Mouse (Mus musculus) frontal cortex, postnatal 36 days (tissue): ENCODE measurements around the gene Raver1.

Source experiments
- DNase-seq, 2 experiments: peaks; one replicate each; pipeline ENCODE4 v3.0.0; 2022; ENCODE audit warnings: low spot score in 2 of 2

Raver1 gene

DNA sequence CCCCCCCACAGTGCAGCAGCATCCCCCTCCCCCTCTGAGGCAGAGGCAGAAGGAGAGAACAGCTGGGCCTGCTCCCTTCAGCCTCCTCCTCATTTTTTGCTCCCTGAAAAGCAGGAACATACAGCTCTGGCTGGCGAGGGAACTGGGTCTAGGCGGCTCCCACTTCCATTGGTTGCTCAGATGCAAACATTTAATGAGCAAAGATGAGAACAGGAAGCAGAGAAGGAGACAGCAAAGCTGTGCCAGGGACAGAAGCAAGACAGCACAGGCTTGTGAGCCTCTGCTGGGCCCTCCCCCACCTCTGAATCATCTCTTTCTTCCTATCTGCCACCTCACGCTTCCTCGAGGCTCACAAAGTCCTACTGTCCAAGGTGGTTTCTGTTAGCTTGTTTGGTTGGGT, 50.5 kb downstream of the Raver1 start:
- DNase-seq: peak; percentile 80 to 85

DNA sequence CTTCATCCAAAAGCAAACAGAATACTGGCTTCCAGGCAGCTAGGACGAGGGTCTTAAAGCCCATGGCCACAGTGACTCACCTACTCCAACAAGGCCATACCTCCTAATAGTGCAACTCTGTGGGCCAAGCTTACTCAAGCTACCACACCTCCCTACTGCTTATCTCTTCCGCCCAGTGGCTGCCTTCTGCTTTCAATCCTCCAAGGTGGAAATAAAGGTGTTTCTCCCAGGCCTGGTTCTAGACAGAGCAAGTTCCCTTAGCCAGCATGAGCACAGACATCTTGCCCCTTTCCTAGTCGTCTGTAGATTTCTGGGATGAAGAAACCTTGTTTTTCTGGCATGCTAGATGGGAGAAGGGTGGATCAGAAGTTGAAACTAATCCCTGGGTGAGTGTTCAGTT, 52.0 kb downstream of the Raver1 start:
- DNase-seq: no peak

DNA sequence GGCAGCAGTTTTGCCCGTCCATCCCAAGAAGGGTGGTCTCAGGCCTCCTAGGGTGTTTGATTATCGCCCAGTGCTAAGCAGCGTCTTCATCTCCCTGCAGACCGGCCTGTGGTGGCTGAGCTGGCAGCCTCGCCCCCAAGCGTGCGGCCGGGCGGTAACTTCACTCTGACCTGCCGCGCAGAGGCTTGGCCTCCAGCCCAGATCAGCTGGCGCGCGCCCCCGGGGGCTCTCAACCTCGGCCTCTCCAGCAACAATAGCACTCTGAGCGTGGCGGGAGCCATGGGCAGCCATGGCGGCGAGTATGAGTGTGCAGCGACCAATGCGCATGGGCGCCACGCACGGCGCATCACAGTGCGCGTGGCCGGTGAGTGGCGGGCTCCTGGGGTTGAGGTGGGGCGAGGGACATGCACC, 54.3 kb downstream of the Raver1 start:
- peak; percentile 45 to 50 for DNase-seq

DNA sequence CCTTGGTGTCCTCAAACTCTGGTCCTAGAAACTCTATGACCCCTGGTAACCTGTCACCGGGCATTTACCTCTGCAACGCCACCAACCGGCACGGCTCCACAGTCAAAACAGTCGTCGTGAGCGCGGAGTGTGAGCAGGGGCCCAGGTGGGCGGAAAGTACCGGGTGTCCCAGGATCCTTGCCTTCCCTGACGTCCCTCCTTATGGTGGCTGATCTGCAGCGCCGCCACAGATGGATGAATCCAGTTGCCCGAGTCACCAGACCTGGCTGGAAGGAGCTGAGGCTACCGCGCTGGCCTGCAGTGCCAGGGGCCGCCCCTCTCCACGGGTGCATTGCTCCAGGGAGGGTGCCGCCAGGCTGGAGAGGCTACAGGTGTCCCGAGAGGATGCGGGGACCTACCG, 55.1 kb downstream of the Raver1 start:
- DNase-seq: peak in 1 of 2 experiments; percentile 26

DNA sequence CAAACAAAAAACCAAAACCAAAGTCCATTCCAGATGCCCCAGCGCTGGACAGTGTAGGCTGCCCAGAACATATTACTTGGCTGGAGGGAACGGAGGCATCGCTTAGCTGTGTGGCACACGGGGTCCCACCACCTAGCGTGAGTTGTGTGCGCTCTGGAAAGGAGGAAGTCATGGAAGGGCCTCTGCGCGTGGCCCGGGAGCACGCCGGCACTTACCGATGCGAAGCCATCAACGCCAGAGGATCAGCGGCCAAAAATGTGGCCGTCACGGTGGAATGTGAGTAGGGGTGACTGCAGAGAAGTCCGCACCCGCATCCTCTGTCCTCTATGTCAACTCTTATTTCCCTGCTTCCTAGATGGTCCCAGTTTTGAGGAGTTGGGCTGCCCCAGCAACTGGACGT, 55.6 kb downstream of the Raver1 start:
- DNase-seq: no peak

DNA sequence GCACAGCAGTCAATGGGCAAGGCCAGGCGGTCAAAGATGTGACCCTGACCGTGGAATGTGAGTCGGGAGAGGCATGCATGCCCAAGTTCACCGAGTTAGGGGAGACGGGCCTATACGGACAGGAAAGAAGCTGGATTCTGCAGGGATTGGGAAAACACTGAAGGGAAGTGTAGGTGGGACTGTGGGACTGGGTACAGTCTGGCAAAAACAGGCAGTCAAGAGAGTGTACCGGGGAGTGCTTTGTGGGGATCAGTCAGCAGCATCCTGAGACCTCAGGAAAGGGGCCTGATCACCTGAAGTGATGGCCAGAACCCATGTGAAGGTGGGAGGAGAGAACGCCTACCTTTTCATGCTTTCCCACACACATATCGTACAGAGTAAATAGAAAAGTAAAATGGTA, 56.2 kb downstream of the Raver1 start:
- DNase-seq: peak in 1 of 2 experiments; percentile 22

DNA sequence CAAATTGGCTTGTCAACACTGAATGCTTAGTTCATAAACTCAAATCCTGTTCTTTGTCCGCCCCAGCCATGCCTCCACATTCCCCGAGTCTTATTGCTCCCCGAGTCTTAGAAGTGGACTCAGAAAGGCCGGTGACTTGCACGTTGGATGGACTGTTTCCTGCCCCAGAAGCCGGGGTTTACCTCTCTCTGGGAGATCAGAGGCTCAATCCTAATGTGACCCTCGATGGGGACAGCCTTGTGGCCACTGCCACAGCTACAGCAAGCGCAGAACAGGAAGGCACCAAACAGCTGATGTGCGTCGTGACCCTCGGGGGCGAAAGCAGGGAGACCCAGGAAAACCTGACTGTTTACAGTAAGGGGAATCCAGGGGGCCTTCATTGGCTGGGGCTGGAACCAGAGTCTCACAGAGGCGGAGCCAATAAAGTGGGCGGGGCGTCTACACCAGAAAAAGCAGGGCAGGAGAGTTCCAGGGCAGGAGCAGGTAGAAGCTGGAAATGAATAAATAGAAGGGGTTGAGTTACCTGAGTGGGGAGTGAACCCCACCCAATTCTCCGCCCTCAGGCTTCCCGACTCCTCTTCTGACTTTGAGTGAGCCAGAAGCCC, 57.2 kb downstream of the Raver1 start:
- peak in 1 of 2 experiments; percentile 15 for DNase-seq

DNA sequence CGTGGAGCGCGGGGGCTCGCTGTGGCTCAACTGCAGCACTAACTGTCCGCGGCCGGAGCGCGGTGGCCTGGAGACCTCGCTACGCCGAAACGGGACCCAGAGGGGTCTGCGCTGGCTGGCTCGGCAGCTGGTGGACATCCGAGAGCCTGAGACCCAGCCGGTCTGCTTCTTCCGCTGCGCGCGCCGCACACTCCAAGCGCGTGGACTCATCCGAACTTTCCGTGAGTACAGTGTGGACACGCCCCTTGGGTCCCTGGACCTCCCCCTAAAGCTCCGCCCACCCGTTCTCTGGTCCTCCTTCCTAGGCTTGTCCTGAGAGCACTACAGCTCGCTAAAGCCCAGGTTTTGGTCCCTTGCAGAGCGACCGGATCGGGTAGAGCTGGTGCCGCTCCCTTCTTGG, 58.7 kb downstream of the Raver1 start:
- DNase-seq: peak; percentile 63 to 77

DNA sequence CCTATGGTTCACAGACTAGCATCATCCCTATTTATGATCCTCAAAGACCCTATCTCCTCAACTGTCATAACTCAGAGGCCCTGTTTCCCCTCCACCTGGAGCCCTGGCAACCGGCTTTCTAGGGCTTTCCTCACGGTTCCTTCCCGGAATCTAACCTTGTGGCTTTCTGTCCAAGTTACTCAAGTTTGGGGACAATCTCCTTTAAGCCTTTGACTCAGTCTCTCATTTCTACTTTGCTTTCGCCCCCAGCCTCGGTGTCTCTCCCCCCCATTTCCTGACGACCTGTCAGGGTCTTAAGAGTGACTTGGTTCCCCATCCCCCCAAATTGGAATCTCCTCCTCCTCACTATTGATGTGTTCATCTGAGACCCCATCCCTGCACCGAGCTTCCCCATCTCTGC, 59.3 kb downstream of the Raver1 start:
- no peak for DNase-seq

DNA sequence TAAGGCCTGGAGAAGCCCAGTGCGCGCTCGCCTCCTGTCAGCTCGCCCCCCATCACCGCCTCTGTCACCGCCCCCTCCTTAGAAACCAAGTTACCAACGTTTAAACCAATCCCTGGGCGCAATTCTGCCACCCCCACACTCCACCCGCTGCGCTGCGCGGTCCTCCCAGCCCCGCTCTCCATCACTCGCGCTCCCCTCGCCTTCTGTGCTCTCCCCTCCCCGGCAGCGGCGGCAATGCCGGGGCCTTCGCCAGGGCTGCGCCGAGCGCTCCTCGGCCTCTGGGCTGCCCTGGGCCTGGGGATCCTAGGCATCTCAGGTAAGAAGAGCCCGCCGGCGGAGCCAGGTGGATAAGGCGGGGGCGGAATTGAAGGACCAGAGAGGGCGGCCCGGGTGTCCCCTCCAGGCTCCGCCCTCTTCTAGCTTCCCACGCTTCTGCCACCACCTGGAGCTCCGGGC, 59.9 kb downstream of the Raver1 start, which contains the start of gene Icam5:
Gene Icam5, plus strand, starts transcription at position 178 of the 456 bp plus-strand sequence.
- peak; percentile 85 to 90 for DNase-seq

DNA sequence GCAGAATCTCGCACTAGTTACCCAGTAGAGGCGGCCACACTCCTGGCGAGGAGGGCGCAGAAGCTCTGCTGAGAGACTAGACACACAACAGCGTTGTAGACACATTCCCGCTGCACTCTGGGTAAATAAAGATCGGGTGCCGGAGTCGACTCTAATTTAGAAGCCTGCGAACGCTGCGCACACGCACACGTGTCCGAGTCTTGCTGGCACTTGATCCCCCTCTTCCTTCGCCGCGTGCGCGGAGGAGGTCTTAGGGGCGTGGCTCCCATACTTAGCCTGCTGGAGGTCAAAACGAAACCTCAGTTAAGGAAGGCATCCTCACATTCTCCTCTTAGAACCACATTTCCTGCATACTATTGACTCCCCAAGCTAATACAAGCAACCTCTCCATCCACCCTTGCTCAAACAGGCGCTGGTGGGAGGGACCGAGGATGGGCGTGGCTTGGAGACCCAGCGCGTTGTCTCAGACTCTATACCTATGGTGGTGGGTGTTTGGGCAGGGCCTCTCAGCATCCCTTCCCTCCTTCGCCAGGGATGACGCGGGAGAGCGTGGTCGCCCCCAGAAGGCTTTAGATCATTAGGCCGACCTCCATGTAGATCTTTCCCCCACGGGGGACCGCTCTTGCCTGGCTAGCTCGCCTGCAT, 60.4 kb downstream of the Raver1 start:
- DNase-seq: peak; percentile 86 to 89

DNA sequence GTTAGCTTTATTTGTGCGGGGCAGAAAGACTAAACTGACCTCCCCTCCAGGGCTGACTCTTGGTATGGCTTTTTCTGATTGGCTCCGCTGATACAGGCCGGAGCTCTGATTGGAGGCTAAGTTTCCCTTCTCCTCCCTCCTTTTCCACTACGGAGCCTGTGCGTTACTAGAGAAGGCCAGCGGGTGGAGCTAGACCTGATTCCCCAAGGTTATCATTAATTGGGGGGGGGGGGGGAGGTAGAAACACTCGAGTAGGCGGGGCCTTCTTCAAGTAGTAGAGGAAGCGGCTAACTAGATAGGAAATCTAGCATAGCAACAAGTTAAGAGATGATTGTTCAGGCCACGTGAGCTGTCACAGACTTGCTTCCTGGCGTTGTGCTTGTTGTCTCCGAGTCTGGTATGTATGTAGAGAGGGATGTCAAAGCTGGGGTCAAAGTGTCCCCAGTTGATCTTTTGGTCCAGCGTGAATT, 61.0 kb downstream of the Raver1 start:
- peak; percentile 70 to 83 for DNase-seq

DNA sequence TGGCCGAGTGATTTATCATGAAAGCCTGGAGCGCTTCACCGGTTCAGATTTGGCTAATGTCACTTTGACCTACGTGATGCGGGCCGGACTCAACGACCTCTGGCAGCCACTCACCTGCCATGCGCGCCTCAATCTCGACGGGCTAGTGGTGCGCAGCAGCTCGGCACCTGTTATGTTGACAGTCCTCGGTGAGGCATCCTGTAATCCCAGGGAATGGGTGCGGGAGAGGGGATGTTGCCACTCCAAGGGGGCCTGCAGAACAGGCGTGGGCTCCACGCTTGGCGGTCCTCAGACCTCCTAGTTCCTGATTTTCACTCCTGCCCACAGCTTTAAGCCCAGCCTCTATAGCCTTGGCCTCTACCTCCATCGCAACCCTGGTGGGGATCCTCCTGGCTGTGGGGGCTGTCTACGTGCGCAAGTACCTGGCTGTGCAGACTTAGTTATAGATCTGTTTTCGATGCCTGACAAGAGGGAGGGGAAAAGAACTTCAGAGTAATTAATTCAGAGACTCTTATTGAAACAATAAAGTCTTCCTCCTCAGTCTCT, 61.7 kb downstream of the Raver1 start:
- no peak for DNase-seq

DNA sequence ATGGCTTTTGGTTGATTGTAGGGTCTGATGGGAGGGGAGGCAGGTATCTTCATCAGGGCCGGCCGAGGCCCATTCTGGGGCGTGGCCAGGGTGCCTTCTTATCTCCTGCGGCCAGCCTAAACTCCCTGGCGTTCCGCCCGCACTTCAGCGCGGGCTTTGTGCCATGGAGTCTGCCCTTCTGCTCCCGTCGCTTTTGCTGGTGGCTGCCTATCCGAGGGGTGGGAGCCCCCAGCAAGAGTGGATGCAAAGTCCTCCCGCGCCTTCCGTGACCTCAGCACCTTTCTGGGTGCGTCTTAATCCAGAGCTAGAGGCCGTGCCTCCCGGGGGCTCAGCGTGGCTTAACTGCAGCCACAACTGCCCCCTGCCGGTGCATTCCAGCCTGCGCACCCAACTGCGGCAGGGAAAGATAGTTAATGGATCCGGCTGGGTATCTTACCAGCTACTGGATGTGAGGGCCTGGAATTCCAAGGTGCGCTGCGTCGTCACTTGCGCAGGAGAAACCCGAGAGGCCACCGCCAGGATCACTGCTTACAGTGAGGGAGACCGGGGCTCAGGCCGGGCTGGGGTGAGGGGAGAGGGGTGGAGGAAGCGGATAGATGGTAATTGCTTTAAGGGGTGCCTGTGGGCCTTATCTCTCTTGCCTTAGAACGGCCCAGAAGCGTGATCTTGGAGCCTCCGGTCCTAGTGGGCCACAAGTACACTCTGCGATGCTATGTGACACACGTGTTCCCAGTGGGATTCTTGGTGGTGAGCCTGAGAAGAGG, 62.3 kb downstream of the Raver1 start, which contains the start of gene Icam4:
Gene Icam4, plus strand, starts transcription at position 83 of the 764 bp plus-strand sequence.
- peak; percentile 69 to 76 for DNase-seq

DNA sequence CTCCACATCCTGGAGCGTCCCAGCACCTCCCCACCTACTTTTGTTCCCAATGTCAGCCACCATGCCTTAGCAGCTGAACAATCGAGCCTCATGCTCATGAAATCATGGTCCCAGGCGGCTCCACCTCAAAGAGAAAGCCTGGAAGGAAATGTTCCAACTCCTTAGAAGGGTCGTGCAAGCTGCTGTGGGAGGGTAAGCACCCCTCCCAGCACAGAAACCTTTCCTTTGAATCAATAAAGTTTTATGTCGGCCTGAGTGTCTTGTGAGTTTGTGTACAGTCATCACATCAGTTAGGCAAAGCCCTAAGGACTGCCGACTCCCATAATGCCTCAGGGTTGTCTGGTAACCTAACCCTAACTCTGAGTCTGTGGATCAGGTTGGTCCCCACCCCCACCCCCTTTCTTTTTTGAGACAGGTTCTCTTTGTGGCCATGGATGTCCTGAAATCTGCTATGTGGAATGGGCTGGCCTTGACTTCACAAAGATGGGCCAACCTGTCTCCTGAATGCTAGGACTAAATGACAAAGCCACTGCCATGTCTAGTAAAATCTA, 63.2 kb downstream of the Raver1 start:
- no peak for DNase-seq

DNA sequence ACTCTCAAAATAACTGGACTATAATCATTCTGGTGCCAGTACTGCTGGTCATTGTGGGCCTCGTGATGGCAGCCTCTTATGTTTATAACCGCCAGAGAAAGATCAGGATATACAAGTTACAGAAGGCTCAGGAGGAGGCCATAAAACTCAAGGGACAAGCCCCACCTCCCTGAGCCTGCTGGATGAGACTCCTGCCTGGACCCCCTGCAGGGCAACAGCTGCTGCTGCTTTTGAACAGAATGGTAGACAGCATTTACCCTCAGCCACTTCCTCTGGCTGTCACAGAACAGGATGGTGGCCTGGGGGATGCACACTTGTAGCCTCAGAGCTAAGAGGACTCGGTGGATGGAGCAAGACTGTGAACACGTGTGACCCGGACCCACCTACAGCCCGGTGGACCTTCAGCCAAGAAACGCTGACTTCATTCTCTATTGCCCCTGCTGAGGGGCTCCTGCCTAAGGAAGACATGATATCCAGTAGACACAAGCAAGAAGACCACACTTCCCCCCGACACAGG, 64.0 kb downstream of the Raver1 start:
- no peak for DNase-seq

DNA sequence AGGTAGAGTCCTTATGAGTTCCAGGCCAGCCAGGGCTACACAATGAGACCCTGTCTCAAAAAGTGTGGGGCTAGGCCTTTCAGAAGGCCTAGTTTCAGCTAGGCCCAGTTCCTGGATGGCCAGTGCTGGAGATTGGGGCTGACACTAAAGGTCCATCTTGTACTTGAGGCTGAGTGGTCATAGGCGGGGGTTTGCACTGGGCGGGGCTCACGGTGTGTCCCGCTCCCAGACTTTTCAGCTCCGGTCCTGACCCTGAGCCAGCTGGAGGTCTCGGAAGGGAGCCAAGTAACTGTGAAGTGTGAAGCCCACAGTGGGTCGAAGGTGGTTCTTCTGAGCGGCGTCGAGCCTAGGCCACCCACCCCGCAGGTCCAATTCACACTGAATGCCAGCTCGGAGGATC, 65.0 kb downstream of the Raver1 start:
- DNase-seq: no peak

DNA sequence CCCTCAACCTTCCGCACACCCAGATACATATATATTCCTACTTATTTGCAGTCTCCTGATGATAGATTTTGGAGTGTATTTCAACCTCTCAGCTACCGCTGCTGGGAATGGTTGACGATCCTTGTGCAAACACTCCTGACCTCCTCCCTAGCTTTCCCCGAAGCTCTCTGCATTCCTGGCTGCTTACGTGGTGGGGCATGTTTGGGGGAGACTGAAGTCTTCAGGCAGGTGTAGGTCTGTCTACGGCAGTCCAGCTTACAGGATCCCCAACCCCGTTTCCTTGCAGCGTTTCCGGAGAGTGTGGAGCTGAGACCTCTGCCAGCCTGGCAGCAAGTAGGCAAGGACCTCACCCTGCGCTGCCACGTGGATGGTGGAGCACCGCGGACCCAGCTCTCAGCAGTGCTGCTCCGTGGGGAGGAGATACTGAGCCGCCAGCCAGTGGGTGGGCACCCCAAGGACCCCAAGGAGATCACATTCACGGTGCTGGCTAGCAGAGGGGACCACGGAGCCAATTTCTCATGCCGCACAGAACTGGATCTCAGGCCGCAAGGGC, 66.5 kb downstream of the Raver1 start:
- DNase-seq: no peak
